Mouse (Mus musculus): ENCODE results near the gene Syndig1. TPM values are rescaled to one million over a fixed set of nuclear protein-coding genes. Genes with fewer than 3 reads are reported as not detected.

Syndig1 gene
- total RNA-seq, 2 experiments from 2014 or later = 59.0 to 74.8 TPM

DNA sequence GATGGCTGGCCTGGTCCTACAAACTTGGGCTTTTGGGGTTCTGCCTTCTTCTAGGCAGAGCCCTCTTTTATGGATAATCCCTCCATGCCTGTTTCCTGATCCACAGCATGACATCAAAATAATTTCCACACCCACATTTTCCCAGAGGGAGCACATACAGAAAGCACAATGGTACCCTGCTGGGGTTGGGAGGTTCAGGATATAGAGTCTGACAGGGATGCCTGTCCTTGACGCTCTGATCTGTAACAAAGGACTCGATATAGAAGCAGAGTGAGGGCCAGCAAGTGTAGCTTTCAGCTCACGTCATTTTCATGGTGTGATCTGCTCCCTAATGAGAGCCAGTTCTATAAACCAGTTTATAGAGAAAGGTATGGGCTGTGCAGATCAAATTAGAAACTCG is 105.1 kb downstream of the Syndig1 start:
- intact Hi-C loops (cut with DNase I) = no loop called here
- DNase-seq (ENCODE audit: low spot score in 2 of 2) = no peak

DNA sequence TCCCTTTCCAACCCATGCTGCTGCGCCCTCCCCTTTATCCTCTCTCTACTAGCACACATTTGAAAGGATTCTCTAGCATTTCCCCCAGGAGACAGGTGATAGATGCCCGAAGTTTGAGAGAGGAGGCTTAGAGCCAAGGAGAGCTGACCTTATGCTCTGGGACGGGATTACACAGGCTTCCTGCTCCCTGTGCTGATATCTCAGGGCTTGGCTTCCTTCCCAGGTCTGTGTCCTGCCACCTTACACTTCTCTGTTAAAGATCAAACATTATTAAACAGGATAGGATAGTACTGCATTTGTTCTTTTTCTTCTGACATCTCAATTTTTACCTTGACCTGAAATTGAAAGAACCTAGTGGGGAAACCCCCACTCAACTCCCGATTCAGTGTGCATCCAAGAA is 109.8 kb downstream of the Syndig1 start:
- intact Hi-C loops (cut with DNase I) = no loop called here
- no peak for DNase-seq (ENCODE audit: low spot score in 2 of 2)

DNA sequence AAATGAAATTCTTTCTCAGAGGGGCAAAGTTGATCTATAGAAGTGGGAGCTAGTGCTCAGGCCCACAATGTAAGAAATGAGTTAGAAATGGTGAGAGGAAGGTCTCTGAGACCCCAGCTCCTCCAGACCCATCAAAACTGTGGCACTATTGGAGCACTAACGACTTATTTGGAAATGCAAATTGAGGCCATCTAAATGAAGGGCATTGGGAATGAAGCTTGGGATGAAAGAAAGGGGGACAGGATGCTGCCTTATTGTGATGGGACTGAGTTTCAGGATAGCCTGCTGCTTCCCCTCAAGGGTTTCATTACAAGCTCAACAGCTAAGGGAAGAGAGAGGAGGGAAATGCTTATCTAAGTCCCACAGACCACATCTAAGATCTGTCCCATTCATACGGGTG is 110.6 kb downstream of the Syndig1 start:
- no peak for DNase-seq (ENCODE audit: low spot score in 2 of 2)
- intact Hi-C loops (cut with DNase I) = no loop called here

DNA sequence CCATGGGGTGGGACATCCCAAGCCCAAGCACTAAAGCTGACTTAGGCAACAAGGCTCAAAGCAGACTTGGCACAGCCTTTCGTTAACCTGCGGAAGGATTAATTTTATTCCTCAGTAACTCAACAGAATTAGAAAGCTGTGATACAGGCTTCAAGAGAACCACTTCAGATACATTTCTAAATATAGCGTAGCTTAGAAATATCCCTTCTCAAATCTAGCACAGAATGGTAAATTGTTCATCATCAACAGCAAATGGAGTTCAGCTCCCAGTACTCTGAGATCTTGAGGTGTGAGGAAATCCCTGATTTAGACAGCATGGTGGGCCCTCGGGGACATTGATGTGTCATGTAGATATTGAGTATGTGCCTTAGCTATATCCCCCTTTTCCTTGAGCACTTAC is 121.6 kb downstream of the Syndig1 start:
- intact Hi-C loops (cut with DNase I) = loop anchor here (1.0 kb wide), 1 partner anchor 77 kb away; no protein-coding TSS in a partner anchor
- DNase-seq (ENCODE audit: low spot score in 2 of 2) = peak; percentile 14 to 61

DNA sequence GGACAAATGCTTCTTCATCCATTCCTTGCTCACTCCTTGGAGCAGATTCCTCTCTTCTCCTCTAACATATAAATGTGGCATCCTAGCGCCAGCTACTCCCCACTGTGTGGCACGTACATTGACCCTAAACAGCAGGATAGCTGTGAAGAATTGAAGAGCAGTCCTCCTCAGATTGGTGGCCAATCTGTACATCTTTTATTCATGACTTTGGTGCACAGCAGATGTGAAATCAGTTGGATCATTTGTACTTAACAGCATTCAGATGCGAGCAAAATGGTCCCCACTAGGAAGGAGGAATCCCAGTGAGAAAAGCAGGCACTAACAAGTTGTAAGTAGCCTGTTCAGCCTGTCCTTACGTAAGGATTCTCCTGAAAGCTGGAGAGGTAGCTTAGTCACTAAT is 142.0 kb downstream of the Syndig1 start:
- intact Hi-C loops (cut with DNase I) = no loop called here
- no peak for DNase-seq (ENCODE audit: low spot score in 2 of 2)

GRCm38 (mm10) chr2:149973583-149973982 is 144.6 kb downstream of the Syndig1 start:
- intact Hi-C loops (cut with DNase I) = no loop called here
- peak; percentile 46 to 60 for DNase-seq (ENCODE audit: low spot score in 2 of 2)

DNA sequence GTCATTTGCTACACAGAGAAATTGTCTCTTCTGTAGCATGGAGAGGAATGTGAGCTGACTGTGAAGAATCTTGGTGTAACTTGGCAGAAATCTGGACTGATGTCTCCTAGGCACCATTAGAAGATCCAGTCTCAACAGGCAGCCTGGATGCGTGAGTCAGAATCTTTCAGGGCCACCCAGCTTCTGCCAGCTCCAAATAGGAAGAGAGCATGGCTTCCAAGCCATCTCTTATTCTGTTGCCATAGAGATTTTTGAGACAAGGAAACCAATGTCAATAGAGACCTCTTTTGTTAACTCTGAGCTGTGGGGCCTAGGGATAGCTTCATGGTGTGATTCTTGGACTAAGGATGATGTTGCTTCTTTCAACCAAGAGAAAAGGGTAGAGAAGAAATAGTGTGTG is 151.4 kb downstream of the Syndig1 start:
- intact Hi-C loops (cut with DNase I) = no loop called here
- no peak for DNase-seq (ENCODE audit: low spot score in 2 of 2)

DNA sequence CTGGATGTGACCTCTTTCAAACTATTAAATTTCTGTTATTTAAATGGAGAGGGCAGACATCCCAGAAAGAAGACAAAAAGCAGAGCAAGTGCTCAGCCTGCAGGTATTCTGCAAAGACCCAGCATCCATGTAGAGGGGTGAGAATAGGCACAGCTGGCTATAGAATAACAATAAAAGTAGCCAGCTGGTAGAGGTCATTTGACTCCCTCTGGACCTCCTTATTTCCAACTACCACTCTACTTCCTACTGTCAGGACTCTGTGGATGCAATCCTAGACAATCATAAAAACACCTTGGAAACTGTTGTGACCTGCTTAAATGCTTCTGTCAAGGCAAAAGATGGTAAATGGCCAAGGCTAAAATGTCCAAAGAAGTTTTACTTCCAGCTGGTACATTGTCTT is 153.5 kb downstream of the Syndig1 start:
- intact Hi-C loops (cut with DNase I) = no loop called here
- DNase-seq (ENCODE audit: low spot score in 2 of 2) = no peak

GRCm38 (mm10) chr2:149983107-149983506 is 154.1 kb downstream of the Syndig1 start:
- no peak for DNase-seq (ENCODE audit: low spot score in 2 of 2)
- intact Hi-C loops (cut with DNase I) = no loop called here

GRCm38 (mm10) chr2:149987610-149988009 is 158.6 kb downstream of the Syndig1 start:
- peak in 1 of 2 experiments; percentile 52 for DNase-seq (ENCODE audit: low spot score in 2 of 2)
- intact Hi-C loops (cut with DNase I) = no loop called here

- no peak for DNase-seq (ENCODE audit: low spot score in 2 of 2)
- intact Hi-C loops (cut with DNase I) = no loop called here
Measured at GRCm38 (mm10) chr2:149991506-149991905, 162.5 kb downstream of the Syndig1 start.

- intact Hi-C loops (cut with DNase I) = no loop called here
- no peak for DNase-seq (ENCODE audit: low spot score in 2 of 2)
Measured at GRCm38 (mm10) chr2:149992921-149993320, 163.9 kb downstream of the Syndig1 start.

- intact Hi-C loops (cut with DNase I) = loop anchor here (5.0 kb wide), 1 partner anchor 164 kb away; the partner anchor contains the start of gene C530025M09Rik
- no peak for DNase-seq (ENCODE audit: low spot score in 2 of 2)
Measured at GRCm38 (mm10) chr2:149996382-149996964, 167.5 kb downstream of the Syndig1 start.

DNA sequence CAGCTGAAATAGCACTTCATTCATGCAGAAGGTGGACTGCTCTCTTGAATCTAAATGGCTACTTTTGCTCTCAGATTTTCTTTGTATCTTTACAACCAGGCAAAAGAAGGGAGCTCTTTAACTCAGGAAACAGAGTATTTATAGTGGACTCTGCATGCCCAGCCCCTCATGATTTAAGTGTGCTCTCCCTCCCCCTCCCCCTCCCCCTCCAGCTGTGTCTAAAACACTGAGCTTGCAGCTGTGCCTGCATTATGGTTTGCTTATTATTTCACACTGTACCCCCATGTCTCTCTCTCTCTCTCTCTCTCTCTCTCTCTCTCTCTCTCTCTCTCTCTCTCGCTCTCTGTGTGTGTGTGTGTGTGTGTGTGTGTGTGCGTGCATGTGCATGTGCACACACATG is 168.6 kb downstream of the Syndig1 start:
- DNase-seq (ENCODE audit: low spot score in 2 of 2) = no peak
- intact Hi-C loops (cut with DNase I) = loop anchor here (5.0 kb wide), 1 partner anchor 165 kb away; the partner anchor contains the start of gene C530025M09Rik

GRCm38 (mm10) chr2:149998373-149999108 is 169.5 kb downstream of the Syndig1 start:
- DNase-seq (ENCODE audit: low spot score in 2 of 2) = no peak
- intact Hi-C loops (cut with DNase I) = loop anchor here (5.0 kb wide), 1 partner anchor 166 kb away; the partner anchor contains the start of gene C530025M09Rik

- intact Hi-C loops (cut with DNase I) = loop anchor here (5.0 kb wide), 1 partner anchor 343 kb away; no protein-coding TSS in a partner anchor
- no peak for DNase-seq (ENCODE audit: low spot score in 2 of 2)
Measured at GRCm38 (mm10) chr2:150000564-150000963, 171.6 kb downstream of the Syndig1 start.

DNA sequence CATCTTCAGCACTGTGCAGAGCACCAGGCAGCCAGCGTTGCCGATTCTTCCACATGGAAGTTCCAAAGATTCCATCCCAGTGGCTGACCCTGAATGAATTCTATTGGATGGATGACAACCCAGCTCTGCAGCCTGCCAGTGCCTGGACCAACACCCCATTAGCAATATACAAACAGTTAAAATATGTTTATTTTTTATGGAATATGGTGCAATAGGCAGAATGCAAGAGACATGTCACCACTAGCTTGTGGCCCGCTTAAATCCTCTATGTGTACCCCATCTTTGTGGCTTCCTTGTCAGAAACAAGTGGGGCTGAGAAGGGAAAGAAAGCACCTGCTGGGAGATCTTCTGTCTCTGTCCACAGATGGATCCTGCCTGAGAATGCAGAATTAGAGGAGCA is 174.5 kb downstream of the Syndig1 start:
- intact Hi-C loops (cut with DNase I) = loop anchor here (5.0 kb wide), 1 partner anchor 346 kb away; no protein-coding TSS in a partner anchor

DNA sequence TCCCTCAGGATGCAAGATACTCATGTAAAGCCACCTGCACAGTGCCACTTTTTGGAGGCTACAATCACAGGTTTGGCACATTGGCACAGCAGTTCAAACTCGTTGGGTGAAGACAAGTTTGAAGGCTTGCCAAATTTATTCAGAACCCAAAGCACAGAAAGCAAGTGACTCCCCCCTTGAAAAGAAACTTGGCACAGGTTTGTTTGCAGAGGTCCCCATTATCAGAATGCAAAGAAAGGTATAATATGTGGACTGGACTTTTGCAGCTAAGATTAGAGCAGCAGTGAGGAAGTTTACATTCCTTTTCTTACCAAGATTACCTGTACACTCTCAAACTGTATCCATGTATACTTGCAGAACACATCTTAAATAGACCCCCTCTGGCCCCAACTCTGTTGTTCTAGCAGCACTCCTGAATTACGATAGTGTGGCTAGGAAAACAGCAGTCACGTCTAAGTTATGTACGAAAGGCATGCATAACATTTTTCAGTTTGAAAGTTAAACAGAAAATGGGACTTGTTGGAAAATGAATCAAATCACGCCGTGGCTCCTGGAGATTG is 183.9 kb downstream of the Syndig1 start:
- intact Hi-C loops (cut with DNase I) = no loop called here
- no peak for DNase-seq (ENCODE audit: low spot score in 2 of 2)

More for the DNA sequence above, 174.5 kb downstream of the Syndig1 start:
- no peak for DNase-seq (ENCODE audit: low spot score in 2 of 2)

DNA sequence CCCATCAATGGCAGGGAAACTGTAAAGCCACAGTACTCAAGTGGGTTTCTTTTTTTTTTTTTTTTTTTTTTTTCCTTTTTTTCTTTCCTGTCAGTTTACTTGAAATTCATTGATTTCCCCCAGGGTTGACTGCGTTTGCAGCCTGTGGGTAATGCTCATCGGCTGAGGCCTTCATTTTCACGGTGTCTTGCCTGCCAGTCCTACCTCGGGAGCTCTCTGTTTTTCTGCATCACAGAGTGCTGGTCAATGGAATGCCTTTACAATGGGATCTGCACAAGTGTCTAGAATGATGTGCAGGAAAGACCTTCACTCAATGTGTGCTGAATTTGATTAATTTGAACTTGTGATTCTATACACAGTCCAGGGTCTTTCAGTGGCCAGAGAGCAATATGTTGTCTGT is 184.8 kb downstream of the Syndig1 start:
- DNase-seq (ENCODE audit: low spot score in 2 of 2) = no peak

GRCm38 (mm10) chr2:150016303-150016702 is 187.3 kb downstream of the Syndig1 start:
- DNase-seq (ENCODE audit: low spot score in 2 of 2) = no peak
- intact Hi-C loops (cut with DNase I) = loop anchor here (5.0 kb wide), 1 partner anchor 474 kb away; no protein-coding TSS in a partner anchor

More for the DNA sequence above, 184.8 kb downstream of the Syndig1 start:
- intact Hi-C loops (cut with DNase I) = no loop called here

Measured in left cerebral cortex, postnatal 25 days (tissue).